Mouse (Mus musculus) heart, embryonic 14.5 days (tissue): ENCODE results near the gene Kalrn. TPM values are rescaled to one million over a fixed set of nuclear protein-coding genes. Genes with fewer than 3 reads are reported as not detected.

ENCODE experiments used
- ATAC-seq: fragments of 200-750 bp; cut with Nextera tagmentation; 2 replicates; pipeline ENCODE4 v1.8.0; 2017; ENCODE audit warnings: low read depth, moderate TSS enrichment; ENCODE audit not compliant: insufficient number of reproducible peaks, insufficient read depth, low FRiP score
- H3K27ac ChIP-seq, 2 experiments: fragments of 200-500 bp in 1 of 2; fragments of 300-500 bp in 1 of 2; sonication (generic) in 1 of 2; replicated peaks in 1 of 2; 2 replicates each; pipeline ENCODE4 v1.5.1; 2012 to 2014; ENCODE audit warnings: low read depth in 2 of 2, low read length in 2 of 2, control low read depth in 1 of 2, mild to moderate bottlenecking in 1 of 2, mixed read lengths in 1 of 2; ENCODE audit not compliant: control insufficient read depth in 1 of 2, insufficient read depth in 1 of 2
- H3K27me3 ChIP-seq: fragments of 300-500 bp; sonication (generic); 2 replicates; pipeline ENCODE4 v1.6.1; 2014; ENCODE audit warnings: mild to moderate bottlenecking, low read length, control low read depth; ENCODE audit not compliant: control insufficient read depth, insufficient read depth
- H3K36me3 ChIP-seq: fragments of 300-500 bp; sonication (generic); 2 replicates; pipeline ENCODE4 v1.6.1; 2014; ENCODE audit warnings: mild to moderate bottlenecking, control low read depth, low read length, mixed read lengths; ENCODE audit not compliant: control insufficient read depth, insufficient read depth
- H3K4me1 ChIP-seq, 2 experiments: fragments of 200-500 bp in 1 of 2; fragments of 300-500 bp in 1 of 2; sonication (generic) in 1 of 2; 2 replicates each; pipeline ENCODE4 v1.6.1; 2012 to 2014; ENCODE audit warnings: low read length in 2 of 2, control low read depth in 1 of 2, mixed read lengths in 1 of 2; ENCODE audit not compliant: control insufficient read depth in 2 of 2, insufficient read depth in 2 of 2
- H3K4me2 ChIP-seq: fragments of 300-500 bp; sonication (generic); 2 replicates; pipeline ENCODE4 v1.6.1; 2014; ENCODE audit warnings: mild to moderate bottlenecking, low read length
- H3K4me3 ChIP-seq, 2 experiments: fragments of 200-500 bp in 1 of 2; fragments of 300-500 bp in 1 of 2; sonication (generic) in 1 of 2; 2 replicates each; pipeline ENCODE4 v1.5.1; 2012 to 2014; ENCODE audit warnings: low read length in 2 of 2, mild to moderate bottlenecking in 2 of 2, control low read depth in 1 of 2, low read depth in 1 of 2, moderate library complexity in 1 of 2; ENCODE audit not compliant: control insufficient read depth in 1 of 2, insufficient read depth in 1 of 2
- H3K9ac ChIP-seq: fragments of 300-500 bp; sonication (generic); 2 replicates; pipeline ENCODE4 v1.6.1; 2014; ENCODE audit warnings: mild to moderate bottlenecking, low read length
- H3K9me3 ChIP-seq: fragments of 300-500 bp; sonication (generic); 2 replicates; pipeline ENCODE4 v1.6.1; 2016; ENCODE audit warnings: low read length, control low read depth; ENCODE audit not compliant: control insufficient read depth
- WGBS: fragments of 180-500 bp; shearing (Covaris S2); extraction: QIAGEN DNeasy Blood & Tissue Kit; methylation state at CpG from one replicate; pipeline ENCODE4 v1.1.7; 2014; 5-methylcytosine and 5-hydroxymethylcytosine counted together
- polyA plus RNA-seq: library from polyadenylated mRNA; unstranded; fragments of >200 nt; fragmentation: Nextera tagmentation; extraction: Ambion mirVana; gene quantifications from 2 replicates; pipeline ENCODE4 v1.2.1, GENCODE M21; 2014

The Kalrn gene
- polyA plus RNA-seq, 1 experiment from 2014 or later, result 33.4 TPM

GRCm38 (mm10) chr16:34057464-34057863 lies 515.9 kb downstream of the Kalrn start:
- H3K4me2 ChIP-seq, result no peak overlapping the region
- peak overlapping the region; percentile 46 to 55 for H3K27ac ChIP-seq

GRCm38 (mm10) chr16:34056418-34057111 lies 516.8 kb downstream of the Kalrn start:
- Histone ChIP-seq H3K4me1 (peaks cover 17 to 38% of the 10 kb centered on the region in 2 experiments), H3K36me3 (peaks cover 39% of the 10 kb centered on the region), H3K27ac (peak overlapping the region in 1 of 2 experiments; percentile 55; a peak in 1 of 4 replicates), H3K9ac (no peak overlapping the region), H3K27me3 (no peaks in the 10 kb centered on the region), H3K4me3 (no peak overlapping the region), H3K9me3 (no peaks in the 10 kb centered on the region), H3K4me2 (no peak overlapping the region)
- WGBS, result 47% methylated on average over 10 of the region's 10 CpGs
- ATAC-seq, result no peak

More at GRCm38 (mm10) chr16:34057464-34057863, 515.9 kb downstream of the Kalrn start:
- H3K4me1 ChIP-seq, result peaks cover 17 to 38% of the 10 kb centered on the region in 2 experiments
- H3K27me3 ChIP-seq, result no peaks in the 10 kb centered on the region
- H3K9me3 ChIP-seq, result no peaks in the 10 kb centered on the region
- no peak overlapping the region for H3K4me3 ChIP-seq
- H3K9ac ChIP-seq, result 0 out of 2 replicates have a peak overlapping the region, but pooled peaks have one; percentile 6
- H3K36me3 ChIP-seq, result peaks cover 30% of the 10 kb centered on the region
- no peak for ATAC-seq
- 20% methylated on average over 5 of the region's 5 CpGs for WGBS

GRCm38 (mm10) chr16:34050090-34050489 lies 523.2 kb downstream of the Kalrn start:
- no peak for ATAC-seq
- H3K9ac ChIP-seq, result no peak overlapping the region; the same call in 1 of the 2 replicates

GRCm38 (mm10) chr16:34049361-34049760 lies 524.0 kb downstream of the Kalrn start:
- Histone ChIP-seq H3K4me1 (peaks cover 5 to 15% of the 10 kb centered on the region in 2 experiments; a peak in 3 of 4 replicates), H3K4me2 (no peak overlapping the region), H3K27me3 (no peaks in the 10 kb centered on the region), H3K9me3 (no peaks in the 10 kb centered on the region), H3K36me3 (peaks cover 65% of the 10 kb centered on the region), H3K4me3 (no peak overlapping the region), H3K27ac (no peak overlapping the region), H3K9ac (no peak overlapping the region)
- 90% methylated on average over 12 of the region's 12 CpGs for WGBS
- no peak for ATAC-seq

More at GRCm38 (mm10) chr16:34050090-34050489, 523.2 kb downstream of the Kalrn start:
- Histone ChIP-seq H3K4me1 (peaks cover 5 to 15% of the 10 kb centered on the region in 2 experiments; a peak in 3 of 4 replicates), H3K9me3 (no peaks in the 10 kb centered on the region), H3K4me2 (no peak overlapping the region), H3K27me3 (no peaks in the 10 kb centered on the region), H3K4me3 (no peak overlapping the region), H3K27ac (peak overlapping the region in 1 of 2 experiments; percentile 18; a peak in 1 of 4 replicates), H3K36me3 (peaks cover 69% of the 10 kb centered on the region)
- WGBS, result 51% methylated on average over 7 of the region's 7 CpGs

- Histone ChIP-seq H3K4me3 (no peak overlapping the region), H3K4me1 (peaks cover 5 to 15% of the 10 kb centered on the region in 2 experiments; a peak in 3 of 4 replicates), H3K27me3 (no peaks in the 10 kb centered on the region), H3K27ac (no peak overlapping the region), H3K4me2 (no peak overlapping the region), H3K9me3 (no peaks in the 10 kb centered on the region), H3K36me3 (peaks cover 57% of the 10 kb centered on the region), H3K9ac (no peak overlapping the region)
- 91% methylated on average over 4 of the region's 4 CpGs for WGBS
- no peak for ATAC-seq
Observed at GRCm38 (mm10) chr16:34048232-34048631, 525.1 kb downstream of the Kalrn start.

GRCm38 (mm10) chr16:34047543-34047942 lies 525.8 kb downstream of the Kalrn start:
- WGBS, result 68% methylated on average over 7 of the region's 7 CpGs
- Histone ChIP-seq H3K27me3 (no peaks in the 10 kb centered on the region), H3K9me3 (no peaks in the 10 kb centered on the region)

GRCm38 (mm10) chr16:34047006-34047360 lies 526.3 kb downstream of the Kalrn start:
- Histone ChIP-seq H3K9ac (no peak overlapping the region), H3K4me2 (no peak overlapping the region), H3K27me3 (no peaks in the 10 kb centered on the region), H3K27ac (no peak overlapping the region), H3K4me3 (no peak overlapping the region), H3K9me3 (no peaks in the 10 kb centered on the region), H3K36me3 (peaks cover 47% of the 10 kb centered on the region), H3K4me1 (peaks cover 7 to 15% of the 10 kb centered on the region in 2 experiments)
- WGBS, result 62% methylated on average over 4 of the region's 4 CpGs
- no peak for ATAC-seq

More at GRCm38 (mm10) chr16:34047543-34047942, 525.8 kb downstream of the Kalrn start:
- Histone ChIP-seq H3K4me3 (no peak overlapping the region), H3K36me3 (peaks cover 50% of the 10 kb centered on the region), H3K4me1 (peaks cover 5 to 15% of the 10 kb centered on the region in 2 experiments), H3K27ac (no peak overlapping the region), H3K9ac (no peak overlapping the region), H3K4me2 (no peak overlapping the region)
- ATAC-seq, result no peak
